Mouse (Mus musculus) limb, embryonic 12.5 days (tissue): ENCODE measurements around the gene Tnks1bp1. TPM values are rescaled to one million over a fixed set of nuclear protein-coding genes. Genes with fewer than 3 reads are reported as not detected.

Experiments
- ATAC-seq: fragments of 200-750 bp; cut with Nextera tagmentation; 2 replicates; pipeline ENCODE4 v1.8.0; 2017; ENCODE audit warnings: low read depth, moderate TSS enrichment; ENCODE audit not compliant: insufficient number of reproducible peaks, insufficient read depth, low FRiP score, low TSS enrichment
- H3K27ac ChIP-seq: fragments of 300-500 bp; sonication (generic); 2 replicates; pipeline ENCODE4 v1.5.1; 2016; ENCODE audit warnings: mild to moderate bottlenecking, moderate library complexity
- H3K27me3 ChIP-seq: fragments of 300-500 bp; sonication (generic); 2 replicates; pipeline ENCODE4 v1.6.1; 2016; ENCODE audit warnings: mild to moderate bottlenecking, moderate library complexity
- H3K36me3 ChIP-seq: fragments of 300-500 bp; sonication (generic); 2 replicates; pipeline ENCODE4 v1.6.1; 2016; ENCODE audit warnings: mild to moderate bottlenecking, moderate library complexity
- H3K4me1 ChIP-seq: fragments of 300-500 bp; sonication (generic); replicated peaks from 2 replicates; pipeline ENCODE4 v1.6.1; 2016
- H3K4me2 ChIP-seq: fragments of 300-500 bp; sonication (generic); 2 replicates; pipeline ENCODE4 v1.6.1; 2016; ENCODE audit warnings: mild to moderate bottlenecking, moderate library complexity
- H3K4me3 ChIP-seq: fragments of 300-500 bp; sonication (generic); replicated peaks from 2 replicates; pipeline ENCODE4 v1.5.1; 2016; ENCODE audit warnings: mild to moderate bottlenecking
- H3K9ac ChIP-seq: fragments of 300-500 bp; sonication (generic); replicated peaks from 2 replicates; pipeline ENCODE4 v1.6.1; 2016; ENCODE audit warnings: mild to moderate bottlenecking, moderate library complexity
- H3K9me3 ChIP-seq: fragments of 300-500 bp; sonication (generic); 2 replicates; pipeline ENCODE4 v1.6.1; 2016; ENCODE audit warnings: mild to moderate bottlenecking, moderate library complexity
- WGBS: fragments of 180-500 bp; shearing (Covaris S2); methylation state at CpG from one replicate; pipeline ENCODE4 v1.1.7; 2016; 5-methylcytosine and 5-hydroxymethylcytosine counted together
- polyA plus RNA-seq: library from polyadenylated mRNA; unstranded; fragments of >200 nt; fragmentation: Nextera tagmentation; extraction: Ambion mirVana; gene quantifications from 2 replicates; pipeline ENCODE4 v1.2.1, GENCODE M21; 2016

Tnks1bp1 gene
- polyA plus RNA-seq, 1 experiment from 2014 or later, result 36.2 TPM

GRCm38 (mm10) chr2:85061107-85061541 is 13.3 kb downstream of the Tnks1bp1 start:
- peaks cover 86% of the 10 kb centered on the region for H3K36me3 ChIP-seq
- WGBS, result 14% methylated on average over 10 of the region's 10 CpGs
- no peak; the same call in none of the 2 replicates for ATAC-seq
- peak overlapping the region; percentile 65 for H3K9ac ChIP-seq
- no peaks in the 10 kb centered on the region for H3K27me3 ChIP-seq
- peak overlapping the region; percentile 77 for H3K4me2 ChIP-seq
- no peaks in the 10 kb centered on the region; the same call in 1 of the 2 replicates for H3K9me3 ChIP-seq
- peak overlapping the region; percentile 87 for H3K27ac ChIP-seq
- peak overlapping the region; percentile 43 for H3K4me3 ChIP-seq
- peaks cover 21% of the 10 kb centered on the region for H3K4me1 ChIP-seq

- H3K9me3 ChIP-seq, result no peaks in the 10 kb centered on the region
- no peak overlapping the region for H3K4me3 ChIP-seq
- H3K36me3 ChIP-seq, result peaks cover 59% of the 10 kb centered on the region
- 65% methylated on average over 12 of the region's 12 CpGs for WGBS
- no peak overlapping the region for H3K9ac ChIP-seq
- no peaks in the 10 kb centered on the region for H3K27me3 ChIP-seq
- no peak for ATAC-seq
- no peak overlapping the region for H3K4me2 ChIP-seq
- H3K27ac ChIP-seq, result no peak overlapping the region
- H3K4me1 ChIP-seq, result peaks cover 15% of the 10 kb centered on the region
Observed at GRCm38 (mm10) chr2:85065141-85065875, 17.5 kb downstream of the Tnks1bp1 start.

GRCm38 (mm10) chr2:85066937-85067336 is 19.1 kb downstream of the Tnks1bp1 start:
- Histone ChIP-seq H3K4me2 (no peak overlapping the region), H3K9me3 (no peaks in the 10 kb centered on the region), H3K27ac (no peak overlapping the region), H3K4me3 (no peak overlapping the region), H3K27me3 (no peaks in the 10 kb centered on the region), H3K9ac (no peak overlapping the region), H3K36me3 (peaks cover 68% of the 10 kb centered on the region), H3K4me1 (0 out of 2 replicates have a peak, but pooled peaks cover 4% of the 10 kb centered on the region)
- 93% methylated on average over 5 of the region's 5 CpGs for WGBS
- no peak for ATAC-seq

- Histone ChIP-seq H3K4me1 (0 out of 2 replicates have a peak, but pooled peaks cover 4% of the 10 kb centered on the region), H3K27me3 (no peaks in the 10 kb centered on the region), H3K9ac (no peak overlapping the region), H3K9me3 (no peaks in the 10 kb centered on the region), H3K4me2 (no peak overlapping the region), H3K36me3 (peaks cover 68% of the 10 kb centered on the region), H3K27ac (no peak overlapping the region), H3K4me3 (no peak overlapping the region)
- WGBS, result 87% methylated on average over 10 of the region's 10 CpGs
- ATAC-seq, result no peak
Observed at GRCm38 (mm10) chr2:85067903-85068625, 20.2 kb downstream of the Tnks1bp1 start.

- Histone ChIP-seq H3K4me3 (no peak overlapping the region), H3K9ac (no peak overlapping the region), H3K36me3 (peaks cover 68% of the 10 kb centered on the region), H3K9me3 (no peaks in the 10 kb centered on the region), H3K27me3 (no peaks in the 10 kb centered on the region), H3K27ac (no peak overlapping the region), H3K4me1 (0 out of 2 replicates have a peak, but pooled peaks cover 4% of the 10 kb centered on the region), H3K4me2 (no peak overlapping the region)
- ATAC-seq, result no peak
- 90% methylated on average over 2 of the region's 2 CpGs for WGBS
Observed at GRCm38 (mm10) chr2:85068626-85069025, 20.8 kb downstream of the Tnks1bp1 start.

- no peak for ATAC-seq
- Histone ChIP-seq H3K27me3 (no peaks in the 10 kb centered on the region), H3K4me3 (no peak overlapping the region), H3K27ac (0 out of 2 replicates have a peak overlapping the region, but pooled peaks have one; percentile 23), H3K36me3 (peaks cover 67% of the 10 kb centered on the region), H3K4me2 (no peak overlapping the region), H3K4me1 (no peaks in the 10 kb centered on the region), H3K9ac (no peak overlapping the region), H3K9me3 (no peaks in the 10 kb centered on the region)
- WGBS, result 69% methylated on average over 15 of the region's 15 CpGs
Observed at GRCm38 (mm10) chr2:85070086-85070485, 22.3 kb downstream of the Tnks1bp1 start.

GRCm38 (mm10) chr2:85071921-85072320 is 24.1 kb downstream of the Tnks1bp1 start:
- WGBS, result 87% methylated on average over 5 of the region's 5 CpGs
- Histone ChIP-seq H3K4me1 (no peaks in the 10 kb centered on the region), H3K9me3 (no peaks in the 10 kb centered on the region), H3K36me3 (peaks cover 55% of the 10 kb centered on the region), H3K4me3 (no peak overlapping the region), H3K27ac (no peak overlapping the region), H3K4me2 (no peak overlapping the region), H3K9ac (no peak overlapping the region), H3K27me3 (no peaks in the 10 kb centered on the region)
- ATAC-seq, result no peak

- 90% methylated on average over 5 of the region's 5 CpGs for WGBS
- Histone ChIP-seq H3K27me3 (no peaks in the 10 kb centered on the region), H3K27ac (no peak overlapping the region), H3K9me3 (no peaks in the 10 kb centered on the region), H3K36me3 (peaks cover 52% of the 10 kb centered on the region), H3K4me2 (no peak overlapping the region), H3K4me3 (no peak overlapping the region), H3K4me1 (no peaks in the 10 kb centered on the region), H3K9ac (no peak overlapping the region)
- no peak for ATAC-seq
Observed at GRCm38 (mm10) chr2:85073751-85074150, 25.9 kb downstream of the Tnks1bp1 start.

- ATAC-seq, result no peak
- no peak overlapping the region for H3K4me2 ChIP-seq
- H3K9ac ChIP-seq, result no peak overlapping the region
- no peaks in the 10 kb centered on the region for H3K9me3 ChIP-seq
- 0 out of 2 replicates have a peak, but pooled peaks cover 3% of the 10 kb centered on the region for H3K4me1 ChIP-seq
- WGBS, result 67% methylated on average over 11 of the region's 11 CpGs
- no peaks in the 10 kb centered on the region for H3K36me3 ChIP-seq
- no peak overlapping the region for H3K27ac ChIP-seq
- H3K27me3 ChIP-seq, result no peaks in the 10 kb centered on the region
- no peak overlapping the region for H3K4me3 ChIP-seq
Observed at GRCm38 (mm10) chr2:85088716-85089646, 41.2 kb downstream of the Tnks1bp1 start.

GRCm38 (mm10) chr2:85091325-85091724 is 43.5 kb downstream of the Tnks1bp1 start:
- Histone ChIP-seq H3K9ac (no peak overlapping the region), H3K27me3 (no peaks in the 10 kb centered on the region), H3K4me2 (no peak overlapping the region), H3K9me3 (no peaks in the 10 kb centered on the region), H3K36me3 (no peaks in the 10 kb centered on the region), H3K27ac (no peak overlapping the region), H3K4me1 (0 out of 2 replicates have a peak, but pooled peaks cover 3% of the 10 kb centered on the region), H3K4me3 (no peak overlapping the region)
- WGBS, result 90% methylated on average over 4 of the region's 4 CpGs
- ATAC-seq, result no peak
